Mouse (Mus musculus): ENCODE measurements around the gene 4930432K21Rik.
A peak's percentile ranks its signal among the peaks of the same experiment; 100 is the strongest.

4930432K21Rik gene

GRCm38 (mm10) chr8:84147769-84148530 lies at the start of gene 4930432K21Rik, which contains the start of gene Cc2d1a:
Gene 4930432K21Rik (plus strand): TSS chr8:84148025.
Gene Cc2d1a (minus strand): TSS chr8:84147936.
- peak; percentile 96 for DNase-seq

GRCm38 (mm10) chr8:84098376-84098775 lies 49.4 kb upstream of the 4930432K21Rik start:
- DNase-seq: no peak

GRCm38 (mm10) chr8:84101476-84102270 lies 46.2 kb upstream of the 4930432K21Rik start:
- DNase-seq: no peak

- no peak for DNase-seq
These were observed 44.2 kb upstream of the 4930432K21Rik start for GRCm38 (mm10) chr8:84103601-84104000.

- peak; percentile 86 for DNase-seq
These were observed 43.6 kb upstream of the 4930432K21Rik start for GRCm38 (mm10) chr8:84104221-84104620.

- DNase-seq: peak; percentile 99
These were observed 42.9 kb upstream of the 4930432K21Rik start, which contains the start of gene Dcaf15 for GRCm38 (mm10) chr8:84104697-84105609. Gene Dcaf15 (minus strand): TSS chr8:84104768.

GRCm38 (mm10) chr8:84105676-84106075 lies 42.1 kb upstream of the 4930432K21Rik start:
- DNase-seq: no peak

GRCm38 (mm10) chr8:84106216-84107040 lies 41.4 kb upstream of the 4930432K21Rik start:
- DNase-seq: no peak

GRCm38 (mm10) chr8:84115646-84116045 lies 32.2 kb upstream of the 4930432K21Rik start:
- DNase-seq: no peak

GRCm38 (mm10) chr8:84122151-84122550 lies 25.7 kb upstream of the 4930432K21Rik start:
- DNase-seq: no peak

- no peak for DNase-seq
These were observed 22.2 kb upstream of the 4930432K21Rik start, which contains the start of gene Podnl1 for GRCm38 (mm10) chr8:84125656-84126055. Gene Podnl1 (plus strand): TSS chr8:84125989.

- DNase-seq: no peak
These were observed 21.1 kb upstream of the 4930432K21Rik start for GRCm38 (mm10) chr8:84126742-84127141.

GRCm38 (mm10) chr8:84127202-84127901 lies 20.5 kb upstream of the 4930432K21Rik start:
- DNase-seq: peak; percentile 72

GRCm38 (mm10) chr8:84128277-84128676 lies 19.5 kb upstream of the 4930432K21Rik start:
- peak; percentile 70 for DNase-seq

- DNase-seq: no peak
These were observed 17.0 kb upstream of the 4930432K21Rik start for GRCm38 (mm10) chr8:84130806-84131205.

- DNase-seq: peak; percentile 41
These were observed 15.6 kb upstream of the 4930432K21Rik start for GRCm38 (mm10) chr8:84132225-84132624.

GRCm38 (mm10) chr8:84137848-84138247 lies 10.0 kb upstream of the 4930432K21Rik start:
- no peak for DNase-seq

- no peak for DNase-seq
These were observed 7.0 kb upstream of the 4930432K21Rik start for GRCm38 (mm10) chr8:84140838-84141237.

GRCm38 (mm10) chr8:84144636-84145245 lies 3.1 kb upstream of the 4930432K21Rik start:
- no peak for DNase-seq

GRCm38 (mm10) chr8:84147324-84147766 lies 480 bp upstream of the 4930432K21Rik start:
- DNase-seq: peak; percentile 69

GRCm38 (mm10) chr8:84148531-84148850 lies 666 bp downstream of the 4930432K21Rik start:
- DNase-seq: no peak

Data from thymus, postnatal 4 days (tissue).